Mouse (Mus musculus) large intestine, adult 2 months (tissue): Measurements from ENCODE around the gene Mrm3. TPM values are rescaled to one million over a fixed set of nuclear protein-coding genes. Genes with fewer than 3 reads are reported as not detected.
"Not testable (repeated sequence)": the region's sequence is repeated elsewhere in the genome, so short reads cannot be mapped to it uniquely, and the experiment has no call there.

Experiments
- DNase-seq: peaks from one replicate; pipeline ENCODE4 v3.0.0-alpha.2; 2012; ENCODE audit warnings: low read depth, low spot score
- WGBS: fragments of 180-500 bp; shearing (Covaris S2); methylation state at CpG from one replicate; pipeline ENCODE4 v1.1.7; 2018; 5-methylcytosine and 5-hydroxymethylcytosine counted together
- polyA plus RNA-seq: library from polyadenylated mRNA; depleted of rRNA; stranded (reverse); fragments of >200 nt; gene quantifications from 2 replicates; pipeline ENCODE4 v1.2.3, GENCODE M21; 2012; rRNA removed

The Mrm3 gene
- polyA plus RNA-seq = 5.7 and 5.8 TPM in 2 replicates

GRCm38 (mm10) chr11:76242901-76243810, at the start of gene Mrm3, which contains the start of gene Glod4:
Gene Mrm3, plus strand, starts transcription at chr11:76243715.
Gene Glod4, minus strand, starts transcription at chr11:76243725.
- under 1% methylated on average over 61 of the region's 61 CpGs for WGBS
- peak; percentile 60 for DNase-seq

DNA sequence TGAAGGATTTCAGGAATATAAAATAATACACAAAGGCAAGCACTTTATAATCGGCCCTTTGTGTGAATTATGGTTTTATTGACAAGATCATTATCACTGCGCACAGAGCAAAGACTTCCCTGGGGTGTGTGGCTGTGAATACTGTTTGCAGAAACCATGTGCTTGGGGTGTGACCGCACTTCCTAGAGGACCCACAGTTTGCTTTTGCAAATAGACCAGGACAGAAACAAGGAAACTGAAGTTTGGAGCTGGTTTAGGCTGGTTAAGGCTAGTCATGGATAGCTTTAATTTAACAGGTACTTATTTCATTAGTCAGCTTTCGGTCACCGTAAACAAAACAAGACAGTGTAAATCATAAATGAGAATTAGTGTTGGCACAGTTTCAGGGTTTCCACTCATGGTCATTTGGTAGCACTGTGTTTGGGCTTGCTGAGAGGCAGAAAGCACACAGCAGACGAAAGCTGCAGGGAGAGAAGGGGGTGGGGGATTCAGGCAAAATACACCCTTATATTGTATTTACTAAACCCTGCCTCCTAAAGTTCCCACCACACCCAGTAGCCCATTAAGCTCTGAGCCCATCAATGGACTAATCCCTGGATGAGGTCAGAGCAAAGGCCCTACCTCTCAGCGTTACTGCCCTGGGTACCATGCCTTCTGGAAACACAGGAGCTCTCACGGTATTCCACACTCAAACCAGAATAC, 47.1 kb upstream of the Mrm3 start:
- WGBS = 17% methylated on average over 8 of the region's 8 CpGs
- DNase-seq = peak; percentile 92

- WGBS = 25% methylated on average over 8 of the region's 8 CpGs
- DNase-seq = no peak
Observed at GRCm38 (mm10) chr11:76196977-76197469, 46.5 kb upstream of the Mrm3 start.

GRCm38 (mm10) chr11:76201761-76202674, 41.5 kb upstream of the Mrm3 start:
- DNase-seq = no peak
- WGBS = 1% methylated on average over 90 of the region's 90 CpGs

GRCm38 (mm10) chr11:76206793-76207192, 36.7 kb upstream of the Mrm3 start:
- WGBS = 87% methylated on average over 5 of the region's 5 CpGs
- DNase-seq = no peak

GRCm38 (mm10) chr11:76210228-76210985, 33.1 kb upstream of the Mrm3 start:
- no peak for DNase-seq
- WGBS = 66% methylated on average over 13 of the region's 13 CpGs

GRCm38 (mm10) chr11:76211595-76211994, 31.9 kb upstream of the Mrm3 start:
- not testable (repeated sequence) for DNase-seq
- 90% methylated on average over 5 of the region's 6 CpGs for WGBS

- WGBS = 93% methylated on average over 5 of the region's 5 CpGs
- DNase-seq = no peak
Observed at GRCm38 (mm10) chr11:76213841-76214240, 29.7 kb upstream of the Mrm3 start.

DNA sequence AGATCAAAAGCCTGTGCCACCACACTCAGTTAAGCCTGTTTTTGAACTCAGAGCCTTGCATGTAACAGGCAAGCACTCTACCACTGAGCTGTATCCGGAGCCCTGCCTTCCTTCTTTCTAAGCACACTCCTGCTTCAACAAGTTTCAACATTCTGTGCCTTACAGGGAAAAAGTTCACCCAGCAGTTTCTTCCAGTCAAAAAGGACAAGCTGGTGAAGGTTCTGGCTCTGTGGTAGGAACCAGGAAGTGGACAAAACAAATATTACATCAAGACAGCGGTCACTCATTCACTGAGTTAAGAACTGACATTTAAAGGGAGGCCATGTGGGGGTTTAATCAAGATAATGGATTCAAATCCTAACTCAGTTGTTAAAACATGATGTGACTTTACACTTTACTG, 28.5 kb upstream of the Mrm3 start:
- no peak for DNase-seq
- 42% methylated on average over 2 of the region's 2 CpGs for WGBS

DNA sequence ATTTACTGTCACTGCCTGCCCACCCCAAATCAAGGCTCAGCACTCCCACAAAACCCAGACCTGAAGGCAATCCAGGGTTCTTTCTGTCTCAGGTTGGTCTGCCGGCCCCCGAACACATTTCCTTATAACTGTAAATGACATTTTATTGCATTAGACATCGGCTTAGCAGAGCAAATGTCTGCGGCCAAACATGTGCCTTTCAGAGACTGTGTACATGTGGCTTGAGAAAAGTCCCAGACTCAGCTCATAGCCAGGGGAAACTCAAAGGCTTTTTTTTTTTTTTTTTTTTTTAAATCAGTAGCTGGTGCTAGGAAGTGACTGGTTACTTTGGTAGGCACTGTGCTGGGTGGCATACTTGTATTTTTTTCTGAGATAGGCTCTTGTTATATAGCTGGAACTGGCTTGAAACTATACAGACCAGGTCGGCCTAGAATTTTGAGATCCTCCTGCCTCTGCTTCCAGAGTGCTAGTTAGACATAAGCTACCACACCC, 27.4 kb upstream of the Mrm3 start:
- 44% methylated on average over 5 of the region's 5 CpGs for WGBS
- DNase-seq = no peak

DNA sequence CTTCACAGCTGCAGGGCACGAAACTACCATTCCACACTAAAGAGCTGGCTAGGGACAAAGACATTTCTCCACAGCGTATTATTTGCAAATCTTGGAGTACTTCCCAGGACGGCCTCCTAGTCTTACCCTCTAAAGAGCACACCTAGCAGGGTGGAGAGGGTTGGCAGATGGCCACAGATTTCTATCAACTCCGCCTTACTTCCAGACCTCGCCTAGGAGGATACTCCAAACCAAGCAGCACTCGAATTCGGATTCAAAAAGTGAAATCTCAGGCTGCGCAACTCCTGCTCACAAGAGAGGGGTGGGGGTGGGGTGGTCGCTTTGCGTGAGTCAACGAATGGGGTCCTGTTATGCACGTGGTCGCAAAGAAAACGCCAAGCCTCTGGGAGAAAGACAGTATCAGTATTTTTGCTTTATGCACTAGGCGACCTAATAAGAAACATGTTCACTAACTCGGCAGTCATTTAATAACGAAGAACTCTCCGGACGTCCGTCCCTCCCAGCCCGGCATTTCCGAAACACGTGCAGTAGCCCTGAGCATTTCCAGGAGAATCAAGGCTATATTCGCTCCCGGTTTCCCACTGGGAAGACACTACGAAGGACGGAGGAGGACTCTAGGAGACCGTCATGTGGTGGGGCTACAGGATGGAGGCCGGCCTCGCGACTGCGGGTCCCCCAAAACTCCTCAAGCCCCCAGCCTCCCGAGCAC, 26.7 kb upstream of the Mrm3 start:
- peak; percentile 76 for DNase-seq

GRCm38 (mm10) chr11:76217390-76217800, 26.1 kb upstream of the Mrm3 start, which contains the start of the genes Dbil5 and Gemin4:
Gene Dbil5, plus strand, starts transcription at chr11:76217608.
Gene Gemin4, minus strand, starts transcription at chr11:76217664.
- WGBS = under 1% methylated on average over 35 of the region's 35 CpGs
- DNase-seq = peak; percentile 90

More for the DNA sequence above, 26.7 kb upstream of the Mrm3 start:
- WGBS = 1% methylated on average over 33 of the region's 33 CpGs

GRCm38 (mm10) chr11:76224631-76225030, 18.9 kb upstream of the Mrm3 start:
- WGBS = 92% methylated on average over 5 of the region's 5 CpGs

DNA sequence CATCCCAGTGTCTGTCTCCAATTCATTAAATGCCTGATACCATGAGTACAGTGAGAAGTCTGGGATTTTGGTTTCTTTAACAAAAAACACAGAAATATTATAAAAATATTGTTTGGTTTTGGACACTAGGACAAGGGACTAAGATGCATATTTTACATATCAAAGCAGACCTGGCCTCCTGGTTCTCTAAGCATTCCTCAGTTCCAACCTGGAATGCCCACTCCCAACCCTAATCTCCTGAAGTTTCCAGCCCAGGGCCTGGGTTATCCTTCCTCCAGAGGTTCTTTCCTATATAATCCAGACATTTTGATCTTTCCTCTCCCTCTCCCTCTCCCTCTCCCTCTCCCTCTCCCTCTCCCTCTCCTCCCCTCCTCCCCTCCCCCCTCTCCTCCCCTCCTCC, 18.5 kb upstream of the Mrm3 start:
- no peak for DNase-seq

More at GRCm38 (mm10) chr11:76224631-76225030, 18.9 kb upstream of the Mrm3 start:
- no peak for DNase-seq

GRCm38 (mm10) chr11:76236136-76236535, 7.4 kb upstream of the Mrm3 start:
- 70% methylated on average over 3 of the region's 3 CpGs for WGBS
- no peak for DNase-seq

DNA sequence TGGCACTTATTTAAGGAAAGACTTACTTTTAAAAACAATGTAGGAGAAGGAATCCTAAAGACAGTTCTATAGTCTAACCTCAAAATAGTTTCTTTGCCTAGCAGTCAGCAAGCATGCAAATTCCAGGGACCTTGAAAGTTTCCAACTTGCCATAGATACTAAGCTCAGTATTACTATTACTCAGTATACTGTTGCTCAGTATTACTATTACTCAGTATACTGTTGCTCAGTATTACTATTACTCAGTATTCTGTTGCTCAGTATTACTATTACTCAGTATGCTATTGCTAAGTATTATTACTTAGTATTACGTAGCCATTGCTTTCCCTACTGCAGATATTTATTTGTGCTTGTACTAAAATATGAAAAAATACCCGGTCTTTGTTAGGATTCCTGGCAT, 3.8 kb upstream of the Mrm3 start:
- 91% methylated on average over 2 of the region's 2 CpGs for WGBS
- DNase-seq = no peak

DNA sequence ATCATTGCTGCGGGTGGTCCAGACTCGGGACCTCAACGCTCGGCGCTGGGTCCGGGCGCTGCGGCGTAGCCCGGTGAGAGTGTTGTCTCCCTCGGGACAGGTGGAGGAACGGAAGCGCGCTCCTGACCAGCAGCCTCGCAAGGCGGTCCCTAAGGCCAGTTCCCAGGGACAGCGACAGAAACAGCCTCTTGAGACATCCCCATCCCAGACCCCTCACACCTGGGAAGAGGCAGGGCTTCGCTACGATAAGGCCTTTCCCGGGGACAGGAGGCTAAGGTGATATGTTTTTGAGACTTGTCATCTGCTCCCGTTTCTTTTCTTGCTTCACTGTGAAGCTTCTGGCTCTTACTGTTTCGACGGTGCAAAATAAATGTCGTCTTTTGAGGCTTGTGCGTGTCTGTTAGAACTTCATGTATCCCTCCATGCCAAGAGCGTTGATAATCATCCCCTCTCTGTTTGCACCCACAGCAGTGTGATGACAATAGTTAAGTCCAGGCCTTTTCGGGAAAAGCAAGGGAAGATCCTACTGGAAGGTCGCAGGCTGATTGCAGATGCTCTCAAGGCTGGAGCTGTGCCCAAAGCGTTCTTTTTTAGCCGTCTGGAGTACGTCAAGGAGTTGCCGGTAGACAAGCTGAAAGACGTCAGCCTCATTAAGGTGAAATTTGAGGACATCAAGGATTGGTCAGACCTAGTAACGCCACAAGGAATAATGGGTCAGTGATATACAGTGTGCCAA, 464 bp downstream of the Mrm3 start:
- DNase-seq = no peak
- 2% methylated on average over 34 of the region's 34 CpGs for whole genome bisulfite sequencing
